Comparison of ENCODE assay signal across 8 mouse cellular contexts in the genomic region with DNA sequence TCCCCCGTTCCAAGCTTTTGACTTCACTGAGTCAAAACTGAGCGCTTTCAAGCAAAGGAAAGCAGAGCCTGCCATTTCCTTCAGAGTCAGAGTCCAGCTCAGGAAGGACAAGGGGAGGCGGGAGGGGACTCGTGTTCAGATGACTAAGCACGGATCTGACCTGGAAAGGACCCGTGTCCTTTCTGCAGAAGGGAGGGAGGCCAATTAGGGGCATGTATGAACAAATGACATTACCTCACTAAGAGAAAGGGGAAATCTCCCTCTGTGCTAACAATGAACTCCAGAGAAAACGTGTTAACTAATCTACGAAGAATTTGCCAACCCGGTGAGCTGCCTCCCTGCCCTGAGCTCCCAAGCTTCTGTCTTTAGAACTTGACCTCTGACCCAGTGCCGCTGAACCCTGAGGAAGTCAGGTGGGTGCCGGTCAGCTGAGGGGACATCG. TPM values are rescaled to one million over a fixed set of nuclear protein-coding genes. Genes with fewer than 3 reads are reported as not detected.
A peak's percentile ranks its signal among the peaks of the same experiment; 100 is the strongest.
DNase-seq lines count a peak whose midpoint lies in the region; ATAC-seq and TF ChIP-seq lines count a peak whose summit lies in the region.

No protein-coding gene starts in this region.

- H3K27me3 ChIP-seq in forebrain, embryonic 10.5 days (ENCODE audit: poor library complexity, severe bottlenecking) = 0 out of 2 replicates have a peak, but pooled peaks cover 3% of the 10 kb centered on the region
- H3K27me3 ChIP-seq in forebrain, embryonic 14.5 days (replicated peaks; ENCODE audit: control insufficient read depth, insufficient read depth, low read length) = no peaks in the 10 kb centered on the region
- no peaks in the 10 kb centered on the region for H3K27me3 ChIP-seq in lung, postnatal 0 days (replicated peaks; ENCODE audit: insufficient read depth, low read length)

- WGBS in forebrain, embryonic 10.5 days = 37% methylated on average over 12 of the region's 12 CpGs
- 22% methylated on average over 12 of the region's 12 CpGs for WGBS in forebrain, embryonic 14.5 days
- WGBS in lung, postnatal 0 days = 24% methylated on average over 12 of the region's 12 CpGs

- no peak for DNase-seq in forebrain, embryonic 10.5 days (ENCODE audit: extremely low spot score, low spot score)
- no peak for DNase-seq in forebrain, embryonic 14.5 days (ENCODE audit: low spot score)
- peak; percentile 45 for DNase-seq in c-Kit-positive CD71-negative TER-119-negative erythroid progenitor cells, embryonic 14.5 days (ENCODE audit: low read depth)
- DNase-seq in heart, postnatal 14 days = peak; percentile 32 to 49
- DNase-seq in lung, postnatal 0 days (ENCODE audit: low spot score) = peak; percentile 81
- DNase-seq in left cerebral cortex, postnatal 10 days (ENCODE audit: extremely low spot score in 1 of 2, low spot score in 2 of 2) = no peak
- DNase-seq in frontal cortex, postnatal 14 days (ENCODE audit: low spot score in 2 of 2) = no peak
- DNase-seq in B cell, adult 2 months = no peak

- ATAC-seq in forebrain, embryonic 14.5 days = no peak
- peak; percentile 84 for ATAC-seq in lung, postnatal 0 days

- H3K4me1 ChIP-seq in forebrain, embryonic 10.5 days = peaks cover 17% of the 10 kb centered on the region
- 0 out of 2 replicates have a peak, but pooled peaks cover under 1% of the 10 kb centered on the region for H3K4me1 ChIP-seq in forebrain, embryonic 14.5 days (ENCODE audit: control insufficient read depth, insufficient read depth, low read length)
- H3K4me1 ChIP-seq in lung, postnatal 0 days (ENCODE audit: insufficient read depth, low read depth, low read length) = no peaks in the 10 kb centered on the region

- no peak overlapping the region for H3K4me3 ChIP-seq in forebrain, embryonic 10.5 days
- H3K4me3 ChIP-seq in forebrain, embryonic 14.5 days (ENCODE audit: low read depth, low read length) = no peak overlapping the region
- no peak overlapping the region for H3K4me3 ChIP-seq in lung, postnatal 0 days (ENCODE audit: low read depth, low read length)

- 0 out of 2 replicates have a peak overlapping the region, but pooled peaks have one; percentile 63 for H3K27ac ChIP-seq in forebrain, embryonic 10.5 days
- no peak overlapping the region for H3K27ac ChIP-seq in forebrain, embryonic 14.5 days (ENCODE audit: low read depth, low read length)
- no peak overlapping the region; the same call in 1 of the 2 replicates for H3K27ac ChIP-seq in lung, postnatal 0 days (ENCODE audit: low read length)

- TF ChIP-seq CTCF in lung, postnatal 0 days (IDR thresholded peaks at IDR 0.05) = no peak

- H3K9ac ChIP-seq in forebrain, embryonic 14.5 days (ENCODE audit: low read length) = no peak overlapping the region
- no peak overlapping the region for H3K9ac ChIP-seq in lung, postnatal 0 days (replicated peaks; ENCODE audit: low read depth)

- intact Hi-C loops in heart, postnatal 14 days (cut with DNase I) = no loop called here
- intact Hi-C loops in left cerebral cortex, postnatal 10 days (cut with DNase I) = no loop called here

- no peaks in the 10 kb centered on the region for H3K36me3 ChIP-seq in forebrain, embryonic 10.5 days (replicated peaks)
- H3K36me3 ChIP-seq in forebrain, embryonic 14.5 days (ENCODE audit: control insufficient read depth, insufficient read depth, low read length) = no peaks in the 10 kb centered on the region
- H3K36me3 ChIP-seq in lung, postnatal 0 days (ENCODE audit: insufficient read depth, low read length) = no peaks in the 10 kb centered on the region

- H3K9me3 ChIP-seq in forebrain, embryonic 10.5 days = no peaks in the 10 kb centered on the region
- H3K9me3 ChIP-seq in forebrain, embryonic 14.5 days (replicated peaks; ENCODE audit: control insufficient read depth, low read length) = no peaks in the 10 kb centered on the region
- H3K9me3 ChIP-seq in lung, postnatal 0 days (ENCODE audit: low read length) = no peaks in the 10 kb centered on the region

- no peak overlapping the region for H3K4me2 ChIP-seq in forebrain, embryonic 14.5 days (ENCODE audit: low read length)
- no peak overlapping the region for H3K4me2 ChIP-seq in lung, postnatal 0 days (replicated peaks; ENCODE audit: low read depth, low read length)

- peak; percentile 41; the same call in 1 of the 2 replicates for TF ChIP-seq EP300 in lung, postnatal 0 days (IDR thresholded peaks at IDR 0.05)

RNA-seq across cellular contexts. Expression of gene Cfap298, which starts 18.9 kb away (rescaled TPM):
- polyA plus RNA-seq in forebrain, embryonic 10.5 days (2016; fragmentation: Nextera tagmentation; extraction: Ambion mirVana) = 61.5 and 67.5 TPM in 2 replicates
- polyA plus RNA-seq in forebrain, embryonic 14.5 days (2014; fragmentation: Nextera tagmentation; extraction: Ambion mirVana) = 49.0 and 60.0 TPM in 2 replicates
- 10 to 100 TPM; 25.6 to 28.3 TPM for total RNA-seq in heart, postnatal 14 days (2021)
- polyA plus RNA-seq in lung, postnatal 0 days (2015; fragmentation: Nextera tagmentation; extraction: Ambion mirVana) = 46.3 and 47.9 TPM in 2 replicates
- 10 to 100 TPM; 33.3 to 37.4 TPM for total RNA-seq in left cerebral cortex, postnatal 10 days (2021)

Comparison
In these comparisons a context has a peak if more than half of its experiments do, and no peak if none do; other contexts are left out.
1. DNase-seq: peak in c-Kit-positive CD71-negative TER-119-negative erythroid progenitor cells, embryonic 14.5 days (single experiment), heart, postnatal 14 days (2 of 2) and lung, postnatal 0 days (single experiment); none in forebrain, embryonic 10.5 days (single experiment), forebrain, embryonic 14.5 days (single experiment), left cerebral cortex, postnatal 10 days (0 of 2), frontal cortex, postnatal 14 days (0 of 2) and B cell, adult 2 months (0 of 2).